Mouse (Mus musculus): ENCODE measurements around the gene Ptges3l.
"Not testable (repeated sequence)": the region's sequence is repeated elsewhere in the genome, so short reads cannot be mapped to it uniquely, and the experiment has no call there.

The Ptges3l gene

DNA sequence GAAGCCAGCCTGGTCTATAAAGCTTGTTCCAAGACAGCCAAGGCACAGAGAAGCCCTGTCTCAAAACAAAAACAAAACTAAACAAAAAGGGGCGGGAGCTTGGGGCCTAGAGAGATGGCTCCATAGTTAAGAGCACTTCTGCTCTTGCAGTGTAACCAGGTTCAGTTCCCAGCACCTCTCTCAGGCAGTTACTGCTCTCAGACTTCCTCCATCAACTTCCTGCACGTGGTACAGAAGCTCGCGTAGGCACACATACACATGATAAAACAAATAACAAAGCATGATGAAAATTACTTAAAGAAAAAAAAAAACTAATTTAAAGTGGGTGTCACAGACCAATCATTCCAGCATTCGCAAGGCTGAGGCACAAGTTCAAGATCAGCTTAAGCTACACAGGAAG, 5.0 kb downstream of the Ptges3l start:
- in situ Hi-C loops (cut with MboI, MseI), result no loop called here

DNA sequence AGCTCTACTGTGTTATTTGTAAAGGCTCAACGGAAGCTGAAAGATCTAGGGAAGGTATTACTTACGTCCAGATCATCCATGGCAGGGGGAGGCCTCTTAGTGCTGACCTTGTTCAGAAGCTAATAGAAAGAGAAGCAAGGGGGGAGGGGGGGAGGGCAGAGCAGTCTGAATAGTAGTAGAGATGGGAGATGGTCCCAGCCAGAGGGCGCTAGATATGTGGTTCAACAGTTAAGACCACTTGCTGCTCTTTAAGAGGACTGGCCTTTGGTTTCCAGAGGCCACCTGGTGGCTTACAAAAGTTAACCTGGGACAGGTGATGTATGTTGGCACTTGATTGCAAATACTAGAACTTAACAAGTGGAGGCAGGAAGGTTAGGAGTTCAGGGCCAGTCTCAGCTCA, 5.5 kb downstream of the Ptges3l start:
- in situ Hi-C loops (cut with MboI, MseI), result no loop called here

DNA sequence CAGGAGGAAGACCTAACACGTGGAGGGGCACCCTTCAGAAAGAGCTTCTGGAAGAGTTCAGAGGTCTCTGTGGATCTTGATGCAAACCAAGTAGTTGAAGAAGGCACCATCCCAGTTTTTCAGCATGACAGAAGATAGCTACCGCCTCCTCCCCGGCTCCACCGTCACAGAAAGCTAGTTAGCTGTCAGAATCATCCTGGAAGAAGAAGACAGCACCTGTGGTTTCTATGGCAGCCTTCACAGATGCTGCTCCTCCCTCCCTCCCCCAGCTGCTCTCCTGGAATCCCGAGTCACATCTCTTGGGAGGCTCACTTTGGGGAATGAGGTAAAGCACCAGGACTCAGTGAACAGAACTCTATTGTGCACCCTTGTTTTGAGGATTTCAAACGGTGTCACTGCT, 6.1 kb downstream of the Ptges3l start:
- in situ Hi-C loops (cut with MboI, MseI), result no loop called here

DNA sequence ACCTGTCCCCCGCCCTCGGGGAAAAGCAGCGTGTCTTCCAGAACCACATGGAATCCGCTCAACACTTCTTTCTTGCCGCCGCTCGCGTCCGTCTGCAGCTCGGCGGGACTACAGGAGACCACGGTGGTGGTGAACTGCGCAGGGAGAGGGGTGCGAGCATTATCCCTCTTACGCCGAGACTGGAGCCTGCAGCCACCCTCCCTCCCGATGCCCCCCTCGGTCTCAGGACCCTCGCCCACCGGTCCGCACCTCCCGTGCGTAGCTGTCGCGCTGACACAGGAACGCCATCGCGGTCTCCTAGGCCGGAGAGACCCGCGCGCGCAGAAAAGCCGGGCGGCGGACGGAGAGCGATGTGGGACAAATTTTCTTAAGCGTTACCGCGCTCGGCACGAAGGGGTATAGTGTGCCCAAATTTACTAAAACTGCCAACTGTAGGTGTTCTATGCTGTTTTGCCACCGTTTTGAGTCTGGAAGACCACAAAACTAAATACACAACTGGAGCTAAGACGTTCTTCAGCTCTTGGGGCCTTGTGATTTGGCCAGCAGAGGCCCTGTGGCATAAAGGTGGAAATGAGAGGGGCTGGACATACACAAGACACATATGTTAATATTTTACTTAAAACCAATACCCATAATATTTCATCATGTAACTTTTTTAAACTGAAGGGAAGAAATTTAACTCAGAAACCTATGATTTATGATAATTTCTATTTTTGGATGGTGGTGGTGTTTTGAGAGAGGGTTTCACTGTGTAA, 7.9 kb downstream of the Ptges3l start, which contains the start of gene Aarsd1:
Aarsd1 (minus strand) TSS at position 515 of the 755 bp plus-strand sequence.
- in situ Hi-C loops (cut with MboI, MseI), result no loop called here

DNA sequence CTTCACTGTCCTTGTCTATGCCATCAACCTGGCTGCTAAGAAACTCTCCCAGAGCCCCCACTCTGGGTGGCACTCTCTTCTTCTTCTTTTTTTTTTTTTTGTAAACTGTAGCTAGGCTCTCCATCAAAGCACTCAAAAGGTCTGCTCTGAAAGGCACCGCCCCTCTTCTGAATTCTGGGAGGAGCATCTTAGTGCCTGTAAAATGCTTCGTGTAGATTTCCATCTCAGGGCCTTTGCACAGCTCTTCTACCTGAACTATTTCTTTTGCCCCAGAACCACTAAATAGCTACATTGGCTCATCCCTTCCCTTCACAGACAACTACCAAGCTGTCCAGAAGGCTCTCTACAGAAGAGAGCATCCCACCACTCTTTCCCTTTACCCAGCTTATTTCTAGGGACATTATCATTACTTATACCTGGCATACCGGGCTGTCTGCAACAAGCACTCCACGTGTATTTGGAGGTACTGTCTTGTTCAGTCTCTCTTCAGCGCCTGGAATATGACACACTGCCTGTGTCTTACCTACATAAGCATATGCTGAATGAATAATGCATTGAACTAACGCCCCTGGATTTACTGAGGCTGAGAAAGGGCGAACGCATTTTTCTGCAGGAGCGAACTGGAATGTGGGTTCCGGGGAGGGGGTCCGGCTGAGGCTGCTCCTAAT, 8.6 kb downstream of the Ptges3l start:
- in situ Hi-C loops (cut with MboI, MseI), result no loop called here

DNA sequence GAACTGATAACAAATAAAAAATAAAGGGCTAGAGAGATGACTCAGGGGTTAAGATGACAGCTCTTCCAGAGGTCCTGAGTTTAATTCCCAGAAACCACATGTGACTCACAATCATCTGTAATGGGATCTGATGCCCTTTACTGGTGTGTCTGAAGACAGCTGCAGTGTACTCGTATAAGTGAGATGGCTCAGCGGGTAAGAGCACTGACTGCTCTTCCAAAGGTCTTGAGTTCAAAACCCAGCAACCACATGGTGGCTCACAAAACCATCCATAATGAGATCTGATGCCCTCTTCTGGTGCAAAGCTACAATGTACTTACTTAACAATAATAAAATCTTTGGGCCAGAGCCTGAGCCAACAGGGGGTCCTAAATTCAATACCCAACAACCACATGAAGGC, 9.8 kb downstream of the Ptges3l start:
- in situ Hi-C loops (cut with MboI, MseI), result no loop called here

DNA sequence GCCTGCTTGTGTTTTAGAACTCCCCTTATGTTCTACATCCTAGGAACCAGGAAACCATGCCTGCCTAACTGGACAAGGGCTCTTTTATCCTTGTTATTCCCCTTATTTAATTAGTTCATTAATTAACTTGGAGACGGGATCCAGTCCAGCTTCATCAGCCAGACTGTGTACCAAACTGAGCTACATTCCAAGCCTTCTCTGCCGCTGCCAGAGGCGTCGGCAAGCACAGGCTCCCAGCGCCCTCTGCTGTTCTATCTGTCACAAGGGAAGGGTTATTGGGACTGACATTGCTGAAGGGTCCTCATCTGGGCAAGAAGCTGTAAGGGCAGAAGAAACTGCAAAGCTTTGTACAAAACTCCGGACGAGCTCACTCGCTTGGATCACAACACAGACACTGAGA, 30.0 kb downstream of the Ptges3l start:
- in situ Hi-C loops (cut with MboI, MseI), result loop anchor here (5.0 kb wide), 1 partner anchor 63 kb away; the partner anchor contains the start of gene Aoc3

DNA sequence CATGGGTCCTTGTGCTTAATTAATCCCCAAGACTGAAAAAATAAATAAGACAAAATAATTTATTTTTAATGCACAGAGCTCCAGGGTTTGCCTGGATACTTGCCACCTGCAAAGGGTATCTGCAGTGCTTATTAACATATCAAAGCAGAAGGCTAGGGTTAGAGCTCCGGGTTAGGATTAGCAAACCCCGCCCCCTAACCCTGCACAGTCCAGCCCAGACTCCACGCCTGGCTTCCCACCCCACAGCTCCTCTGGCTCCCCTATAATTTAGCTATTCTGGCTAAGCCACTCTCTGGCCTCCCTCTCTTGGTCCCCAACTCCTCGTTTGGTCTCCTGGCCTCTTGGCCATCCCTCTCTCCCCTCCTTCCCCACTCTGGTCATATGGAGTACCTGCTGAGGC, 43.3 kb downstream of the Ptges3l start:
- in situ Hi-C loops (cut with MboI, MseI), result loop anchor here (10.0 kb wide), 1 partner anchor 1127 kb away; no protein-coding TSS in a partner anchor

DNA sequence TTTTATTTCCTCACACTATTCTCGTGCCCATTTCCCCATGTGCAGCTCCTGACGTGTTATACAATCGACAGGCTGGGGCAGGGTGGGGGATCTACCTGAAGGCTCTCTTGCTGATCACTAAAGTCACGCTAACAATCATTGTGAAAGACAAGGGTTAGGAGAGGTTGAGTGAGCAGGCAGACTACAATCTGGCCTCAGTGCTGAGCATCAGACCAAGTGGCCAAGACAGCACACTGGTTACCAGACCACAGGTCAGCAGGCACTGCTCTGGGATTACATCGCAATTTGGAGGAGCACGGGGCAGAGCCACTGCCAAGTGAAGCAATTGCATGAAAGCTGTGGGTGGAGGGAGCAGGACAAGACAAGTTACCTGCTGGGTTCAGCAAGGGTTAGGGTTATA, 46.2 kb downstream of the Ptges3l start:
- in situ Hi-C loops (cut with MboI, MseI), result no loop called here

DNA sequence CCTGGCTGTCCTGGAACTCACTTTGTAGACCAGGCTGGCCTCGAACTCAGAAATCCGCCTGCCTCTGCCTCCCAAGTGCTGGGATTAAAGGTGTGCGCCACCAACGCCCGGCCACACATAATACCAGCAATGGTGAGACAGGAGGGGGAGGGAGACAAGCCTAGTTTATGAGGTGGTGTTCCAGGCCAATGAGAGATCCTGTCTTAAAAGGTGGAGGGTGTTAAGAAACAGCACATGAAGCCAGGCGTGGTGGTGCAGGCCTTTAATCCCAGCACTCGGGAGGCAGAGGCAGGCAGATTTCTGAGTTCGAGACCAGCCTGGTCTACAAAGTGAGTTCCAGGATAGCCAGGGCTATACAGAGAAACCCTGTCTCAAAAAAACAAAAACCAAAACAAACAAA, 46.9 kb downstream of the Ptges3l start:
- in situ Hi-C loops (cut with MboI, MseI), result not testable (repeated sequence)

DNA sequence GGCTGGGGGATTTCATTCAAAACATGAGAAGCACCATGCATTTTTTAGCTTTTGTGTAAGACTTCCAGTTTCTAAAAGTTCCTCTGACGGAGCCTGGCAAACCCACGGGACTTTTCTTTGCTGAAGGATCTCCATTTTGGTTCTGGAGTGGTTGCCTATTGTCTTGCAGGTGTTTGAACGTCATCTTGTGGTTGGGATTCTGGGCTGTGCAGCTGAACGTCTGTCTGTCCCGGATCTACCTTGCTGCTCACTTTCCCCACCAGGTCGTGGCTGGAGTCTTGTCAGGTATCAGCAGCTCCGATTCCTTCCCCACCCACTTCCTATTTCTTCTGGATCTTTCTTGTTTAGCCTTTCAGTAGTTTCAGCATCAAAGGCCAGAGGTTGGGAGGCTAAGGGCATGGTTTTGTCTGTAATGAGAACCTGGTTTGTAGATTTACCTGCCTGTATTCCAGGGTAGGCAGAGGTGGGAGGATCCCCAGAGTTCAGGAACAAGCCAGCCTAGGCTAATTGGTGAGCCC, 50.7 kb downstream of the Ptges3l start:
- in situ Hi-C loops (cut with MboI, MseI), result no loop called here

DNA sequence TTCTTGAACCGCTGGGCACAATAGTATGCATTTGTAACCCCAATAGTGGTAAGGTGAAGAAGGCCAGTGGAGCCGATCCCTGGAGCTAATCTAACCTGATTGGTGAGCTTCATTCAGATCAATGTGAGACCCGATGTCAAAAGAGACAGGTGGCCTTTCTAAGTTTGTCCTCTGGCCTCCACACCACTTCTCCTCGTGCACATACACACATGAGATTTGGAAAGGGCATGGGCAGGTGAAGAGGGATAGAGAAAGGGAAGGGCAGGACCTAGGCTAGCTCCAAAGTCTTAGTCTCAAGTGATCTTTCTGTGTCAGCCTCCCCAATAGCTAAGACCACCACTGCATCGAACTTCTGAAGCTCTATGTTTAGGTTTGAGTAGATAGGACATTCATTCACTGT, 55.0 kb downstream of the Ptges3l start:
- in situ Hi-C loops (cut with MboI, MseI), result no loop called here
